Mouse (Mus musculus) testis, adult 10 weeks (tissue): Measurements from ENCODE around the gene Gja4. TPM values are rescaled to one million over a fixed set of nuclear protein-coding genes. Genes with fewer than 3 reads are reported as not detected.

Experiments used
- polyA plus RNA-seq: library from polyadenylated mRNA; stranded (reverse); fragments of 350-450 nt; fragmentation: Illumina TruSeq; extraction: RNeasy Lipid Tissue Mini Kit (QIAGEN cat#74804); gene quantifications from one replicate; pipeline ENCODE4 v1.2.3, GENCODE M21; 2014; ENCODE audit warnings: low read depth, low replicate concordance

Gene Gja4
- not detected for polyA plus RNA-seq

GRCm38 (mm10) chr4:127313861-127314260, at the start of gene Gja4:
Gene Gja4, minus strand, starts transcription at chr4:127314039.

GRCm38 (mm10) chr4:127358018-127358417, 44.2 kb upstream of the Gja4 start, which contains the start of gene Gjb5:
Gene Gjb5, minus strand, starts transcription at chr4:127358181.

GRCm38 (mm10) chr4:127353951-127354438, 40.2 kb upstream of the Gja4 start, which contains the start of gene Gjb4:
Gene Gjb4, minus strand, starts transcription at chr4:127354081.

GRCm38 (mm10) chr4:127330181-127331100, 16.6 kb upstream of the Gja4 start, which contains the start of gene Gjb3:
Gene Gjb3, minus strand, starts transcription at chr4:127330844.

Other genes starting within 250 kb of the Gja4 start
- 59.0 TPM for gene Zmym6, start 236.7 kb downstream of the Gja4 start, polyA plus RNA-seq
- gene Tmem35b, start 190.3 kb downstream of the Gja4 start, polyA plus RNA-seq, result 13.5 TPM
- gene Dlgap3, start 144.8 kb downstream of the Gja4 start, polyA plus RNA-seq, result not detected
- 1.9 TPM for gene Smim12, start 70.3 kb downstream of the Gja4 start, polyA plus RNA-seq
- 0.25 TPM for gene Gjb3, start 16.8 kb upstream of the Gja4 start, polyA plus RNA-seq
- gene Gjb4, start 40.0 kb upstream of the Gja4 start, polyA plus RNA-seq, result not detected
- not detected for gene Gjb5, start 44.1 kb upstream of the Gja4 start, polyA plus RNA-seq